Mouse (Mus musculus) thymus, adult 2 months (tissue): ENCODE data around the gene Kcnip2. TPM values are rescaled to one million over a fixed set of nuclear protein-coding genes. Genes with fewer than 3 reads are reported as not detected.

Experiments used
- DNase-seq: peaks from one replicate; pipeline ENCODE4 v3.0.0; 2021
- H3K27ac ChIP-seq: fragments of 200-500 bp; 2 replicates; pipeline ENCODE4 v1.5.1; 2012; ENCODE audit warnings: low read length, control low read depth; ENCODE audit not compliant: control insufficient read depth, insufficient read depth
- H3K27me3 ChIP-seq: fragments of 200-500 bp; 2 replicates; pipeline ENCODE4 v1.6.1; 2012; ENCODE audit warnings: mild to moderate bottlenecking, low read length, moderate library complexity, mixed read lengths; ENCODE audit not compliant: control insufficient read depth, insufficient read depth
- H3K36me3 ChIP-seq: fragments of 200-500 bp; 2 replicates; pipeline ENCODE4 v1.6.1; 2012; ENCODE audit warnings: mild to moderate bottlenecking, low read length, moderate library complexity; ENCODE audit not compliant: control insufficient read depth, insufficient read depth
- H3K4me1 ChIP-seq: fragments of 200-500 bp; replicated peaks from 2 replicates; pipeline ENCODE4 v1.6.1; 2012; ENCODE audit warnings: low read length; ENCODE audit not compliant: control insufficient read depth, insufficient read depth
- H3K4me3 ChIP-seq: fragments of 200-500 bp; 2 replicates; pipeline ENCODE4 v1.5.1; 2012; ENCODE audit warnings: mild to moderate bottlenecking, low read length, control low read depth, moderate library complexity; ENCODE audit not compliant: control insufficient read depth, insufficient read depth
- CTCF ChIP-seq: fragments of 200-500 bp; IDR thresholded peaks from 2 replicates; pipeline ENCODE4 v1.5.1; 2012; ENCODE audit warnings: mild to moderate bottlenecking, control low read depth, low read length, moderate library complexity, borderline replicate concordance; ENCODE audit not compliant: control insufficient read depth, poor library complexity, insufficient read depth; ENCODE audit errors: extremely low read depth
- POLR2A ChIP-seq: fragments of 200-500 bp; IDR thresholded peaks from 2 replicates; pipeline ENCODE4 v1.6.1; 2012; ENCODE audit warnings: mild to moderate bottlenecking, low read length, control low read depth, moderate library complexity; ENCODE audit not compliant: control insufficient read depth, poor library complexity, insufficient read depth; ENCODE audit errors: extremely low read depth
- WGBS: fragments of 180-500 bp; shearing (Covaris S2); methylation state at CpG from one replicate; pipeline ENCODE4 v1.1.7; 2018; 5-methylcytosine and 5-hydroxymethylcytosine counted together
- polyA plus RNA-seq: library from polyadenylated mRNA; depleted of rRNA; stranded (reverse); fragments of >200 nt; gene quantifications from 2 replicates; pipeline ENCODE4 v1.2.3, GENCODE M21; 2012

Gene Kcnip2
- polyA plus RNA-seq, 1 experiment: 13.5 TPM

GRCm38 (mm10) chr19:45748206-45748605 lies 67.7 kb downstream of the Kcnip2 start:
- 57% methylated on average over 9 of the region's 9 CpGs for WGBS
- TF ChIP-seq CTCF (no peak), POLR2A (no peak)
- Histone ChIP-seq H3K27me3 (peaks cover 4% of the 10 kb centered on the region; the same call in 1 of the 2 replicates), H3K27ac (no peak overlapping the region), H3K36me3 (peaks cover 11% of the 10 kb centered on the region), H3K4me3 (peak overlapping the region; percentile 86), H3K4me1 (peaks cover 19% of the 10 kb centered on the region)
- no peak for DNase-seq

- Histone ChIP-seq H3K4me1 (peaks cover 23% of the 10 kb centered on the region), H3K27ac (no peak overlapping the region), H3K36me3 (peaks cover 4% of the 10 kb centered on the region), H3K4me3 (no peak overlapping the region), H3K27me3 (peaks cover 11% of the 10 kb centered on the region)
- peak; percentile 89 for DNase-seq
- TF ChIP-seq POLR2A: no peak
- TF ChIP-seq CTCF: peak; percentile 82; the same call in 1 of the 2 replicates
- WGBS: 53% methylated on average over 11 of the region's 11 CpGs
Measured at GRCm38 (mm10) chr19:45747028-45747867, 68.6 kb downstream of the Kcnip2 start.

GRCm38 (mm10) chr19:45746153-45747020 lies 69.5 kb downstream of the Kcnip2 start:
- Histone ChIP-seq H3K4me3 (no peak overlapping the region), H3K36me3 (no peaks in the 10 kb centered on the region), H3K27me3 (peaks cover 15% of the 10 kb centered on the region), H3K27ac (no peak overlapping the region), H3K4me1 (peaks cover 25% of the 10 kb centered on the region)
- 15% methylated on average over 29 of the region's 29 CpGs for WGBS
- peak; percentile 81 for DNase-seq
- no peak for TF ChIP-seq POLR2A
- TF ChIP-seq CTCF: peak; percentile 90

GRCm38 (mm10) chr19:45745344-45746152 lies 70.3 kb downstream of the Kcnip2 start:
- H3K27me3 ChIP-seq: peaks cover 20% of the 10 kb centered on the region
- no peak overlapping the region for H3K4me3 ChIP-seq
- TF ChIP-seq CTCF: no peak
- TF ChIP-seq POLR2A: no peak
- WGBS: 38% methylated on average over 32 of the region's 32 CpGs
- H3K4me1 ChIP-seq: peaks cover 25% of the 10 kb centered on the region
- H3K27ac ChIP-seq: no peak overlapping the region
- no peak for DNase-seq
- H3K36me3 ChIP-seq: no peaks in the 10 kb centered on the region

- H3K27me3 ChIP-seq: peaks cover 20% of the 10 kb centered on the region
- H3K27ac ChIP-seq: no peak overlapping the region
- DNase-seq: no peak
- no peak for TF ChIP-seq POLR2A
- TF ChIP-seq CTCF: no peak
- 91% methylated on average over 7 of the region's 7 CpGs for WGBS
- H3K4me3 ChIP-seq: no peak overlapping the region
- H3K4me1 ChIP-seq: peaks cover 23% of the 10 kb centered on the region
- H3K36me3 ChIP-seq: no peaks in the 10 kb centered on the region
Measured at GRCm38 (mm10) chr19:45743619-45744018, 72.2 kb downstream of the Kcnip2 start.

GRCm38 (mm10) chr19:45742984-45743575 lies 72.8 kb downstream of the Kcnip2 start:
- H3K27ac ChIP-seq: no peak overlapping the region
- WGBS: 17% methylated on average over 41 of the region's 44 CpGs
- H3K4me3 ChIP-seq: no peak overlapping the region
- peaks cover 18% of the 10 kb centered on the region for H3K4me1 ChIP-seq
- no peaks in the 10 kb centered on the region for H3K36me3 ChIP-seq
- H3K27me3 ChIP-seq: peaks cover 20% of the 10 kb centered on the region
- DNase-seq: no peak
- TF ChIP-seq CTCF (no peak), POLR2A (no peak)
